Mouse (Mus musculus) small intestine, adult 2 months (tissue): ENCODE data around the gene Heyl. TPM values are rescaled to one million over a fixed set of nuclear protein-coding genes. Genes with fewer than 3 reads are reported as not detected.

Experiments used
- H3K27ac ChIP-seq: fragments of 200-500 bp; 2 replicates; pipeline ENCODE4 v1.5.1; 2012; ENCODE audit warnings: low read depth, low read length, control low read depth, inconsistent platforms; ENCODE audit not compliant: insufficient read depth
- H3K27me3 ChIP-seq: fragments of 200-500 bp; 2 replicates; pipeline ENCODE4 v1.6.1; 2012; ENCODE audit warnings: mild to moderate bottlenecking, moderate library complexity, low read length, inconsistent platforms; ENCODE audit not compliant: control insufficient read depth, insufficient read depth
- H3K36me3 ChIP-seq: fragments of 200-500 bp; 2 replicates; pipeline ENCODE4 v1.6.1; 2012; ENCODE audit warnings: mild to moderate bottlenecking, low read length, control low read depth, inconsistent platforms; ENCODE audit not compliant: control insufficient read depth, insufficient read depth
- H3K4me1 ChIP-seq: fragments of 200-500 bp; 2 replicates; pipeline ENCODE4 v1.6.1; 2012; ENCODE audit warnings: low read length, inconsistent platforms, mixed read lengths; ENCODE audit not compliant: control insufficient read depth, insufficient read depth, insufficient read length
- H3K4me3 ChIP-seq: fragments of 200-500 bp; 2 replicates; pipeline ENCODE4 v1.5.1; 2012; ENCODE audit warnings: low read depth, mild to moderate bottlenecking, control low read depth, inconsistent platforms, low read length, moderate library complexity
- CTCF ChIP-seq: fragments of 200-500 bp; IDR thresholded peaks from 2 replicates; pipeline ENCODE4 v1.5.1; 2012; ENCODE audit warnings: low read depth, mild to moderate bottlenecking, control low read depth, inconsistent platforms, low read length, moderate library complexity, mixed read lengths; ENCODE audit not compliant: insufficient replicate concordance, insufficient read length; ENCODE audit errors: extremely low read depth
- POLR2A ChIP-seq: fragments of 200-500 bp; IDR thresholded peaks from 2 replicates; pipeline ENCODE4 v1.6.1; 2012; ENCODE audit warnings: low read depth, mild to moderate bottlenecking, control low read depth, inconsistent platforms, low read length, moderate library complexity
- WGBS: fragments of 180-500 bp; shearing (Covaris S2); methylation state at CpG from one replicate; pipeline ENCODE4 v1.1.7; 2018; 5-methylcytosine and 5-hydroxymethylcytosine counted together
- polyA plus RNA-seq: library from polyadenylated mRNA; depleted of rRNA; stranded (reverse); fragments of >200 nt; gene quantifications from 2 replicates; pipeline ENCODE4 v1.2.3, GENCODE M21; 2012; rRNA removed

Heyl gene
- 1.3 TPM in 2 replicates for polyA plus RNA-seq

DNA sequence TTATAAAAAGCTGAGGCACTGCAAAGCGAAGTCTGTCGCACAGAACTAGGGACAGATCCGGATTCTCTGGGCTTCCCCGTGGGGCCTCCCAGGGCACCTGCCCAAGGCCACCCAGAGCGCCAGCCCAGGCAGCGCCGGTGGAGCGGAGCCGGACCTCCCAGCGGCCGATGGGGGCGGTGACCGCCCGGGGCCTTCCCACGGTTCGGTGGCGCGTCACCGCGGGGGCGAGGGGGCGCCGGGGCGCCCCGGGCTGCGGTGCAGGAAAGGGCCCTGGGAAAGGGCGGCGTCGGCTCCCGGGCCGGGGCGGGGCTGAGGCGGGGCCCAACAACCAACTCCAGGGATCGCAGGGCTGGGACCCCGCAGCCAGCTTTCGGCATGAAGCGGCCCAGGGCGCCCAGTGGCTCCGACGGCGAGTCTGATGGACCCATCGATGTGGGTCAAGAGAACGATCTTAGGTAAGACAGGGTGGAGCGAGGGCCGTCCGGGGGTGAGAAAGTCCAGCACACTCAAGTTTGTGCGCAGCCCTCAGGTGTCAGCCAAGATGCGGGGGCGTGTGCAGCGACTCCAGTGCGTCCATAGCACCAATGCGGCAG lies at the start of gene Heyl:
TSS of gene Heyl (plus strand) at position 65 of the 593 bp plus-strand sequence.
- H3K27ac ChIP-seq, result no peak within 1 kb of the TSS

DNA sequence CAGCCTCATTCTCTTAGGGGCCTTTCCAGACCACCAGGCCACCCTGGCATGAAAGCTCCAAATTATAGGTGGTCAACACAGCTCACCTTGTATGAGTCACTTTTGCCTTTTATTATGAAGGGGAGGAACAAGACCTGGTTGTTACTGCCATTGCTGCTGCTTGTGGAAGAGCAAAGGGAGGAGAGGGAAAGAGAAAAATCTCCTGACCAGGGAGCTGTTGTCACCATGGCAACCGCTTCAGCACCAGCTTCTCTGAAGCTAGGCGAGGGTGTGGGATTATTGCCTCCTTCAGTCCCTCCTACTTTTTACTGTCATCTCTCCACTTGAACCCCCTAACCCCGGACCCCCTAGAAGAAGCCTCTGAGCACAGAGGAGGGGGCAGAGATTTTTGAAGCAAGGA lies 48.5 kb upstream of the Heyl start:
- Histone ChIP-seq H3K27me3 (peaks cover 26% of the 10 kb centered on the region), H3K36me3 (no peaks in the 10 kb centered on the region), H3K4me3 (no peak overlapping the region), H3K4me1 (peaks cover 9% of the 10 kb centered on the region), H3K27ac (no peak overlapping the region)
- 48% methylated on average over 3 of the region's 3 CpGs for WGBS
- TF ChIP-seq CTCF (no peak), POLR2A (no peak)

More for the DNA sequence above, at the start of gene Heyl:
- Histone ChIP-seq H3K4me3 (peak within 1 kb of the TSS; percentile 52), H3K27me3 (peaks cover 8% of the 10 kb centered on the region), H3K4me1 (no peaks in the 10 kb centered on the region), H3K36me3 (no peaks in the 10 kb centered on the region)
- TF ChIP-seq CTCF (no peak), POLR2A (no peak)
- WGBS, result 3% methylated on average over 52 of the region's 52 CpGs

DNA sequence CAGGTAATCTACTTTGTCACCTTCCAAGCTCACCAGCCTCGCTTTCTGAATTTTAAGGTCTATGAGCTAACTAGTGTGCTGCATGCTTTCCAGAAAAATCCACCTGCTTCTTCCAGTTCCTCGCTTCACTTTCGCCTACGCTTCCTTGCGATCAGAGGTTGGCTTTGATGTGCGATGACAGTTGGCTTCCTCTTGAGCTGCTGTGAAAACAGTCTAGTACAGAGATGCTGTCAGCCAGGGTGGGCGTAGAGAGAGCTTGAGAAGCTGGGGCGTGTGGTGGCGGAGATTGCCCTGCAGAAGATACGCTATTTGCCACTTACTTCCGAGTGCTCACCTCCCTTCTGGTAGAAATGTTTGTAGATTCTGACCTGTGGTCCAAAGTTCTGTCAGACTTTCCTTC lies 41.0 kb upstream of the Heyl start:
- no peaks in the 10 kb centered on the region for H3K4me1 ChIP-seq
- H3K27me3 ChIP-seq, result no peaks in the 10 kb centered on the region
- no peak for TF ChIP-seq POLR2A
- TF ChIP-seq CTCF, result no peak
- H3K27ac ChIP-seq, result no peak overlapping the region
- 67% methylated on average over 11 of the region's 11 CpGs for WGBS
- H3K36me3 ChIP-seq, result no peaks in the 10 kb centered on the region
- H3K4me3 ChIP-seq, result no peak overlapping the region

DNA sequence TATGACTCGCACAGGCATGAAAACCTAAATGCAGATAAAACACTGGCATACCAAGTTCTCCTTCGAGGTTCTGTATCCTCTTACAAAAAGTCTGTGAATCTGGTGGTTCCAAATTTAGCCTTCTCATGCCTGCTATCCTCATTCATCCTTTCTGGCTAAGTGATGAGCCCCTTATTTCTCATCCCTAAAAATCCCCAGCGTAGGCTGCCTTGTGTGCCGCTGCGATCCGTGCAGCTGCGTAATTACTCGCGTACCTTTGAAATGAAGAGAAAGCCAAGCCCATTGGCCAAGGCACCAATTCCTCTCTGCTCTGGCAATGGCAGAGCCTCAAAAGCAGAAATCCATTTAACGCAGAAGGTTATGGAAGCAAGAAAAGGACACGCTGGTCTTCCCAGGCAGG lies 39.6 kb upstream of the Heyl start:
- 87% methylated on average over 11 of the region's 11 CpGs for WGBS
- no peak for TF ChIP-seq CTCF
- no peak for TF ChIP-seq POLR2A
- Histone ChIP-seq H3K27ac (no peak overlapping the region), H3K36me3 (no peaks in the 10 kb centered on the region), H3K27me3 (no peaks in the 10 kb centered on the region), H3K4me1 (no peaks in the 10 kb centered on the region), H3K4me3 (no peak overlapping the region)

DNA sequence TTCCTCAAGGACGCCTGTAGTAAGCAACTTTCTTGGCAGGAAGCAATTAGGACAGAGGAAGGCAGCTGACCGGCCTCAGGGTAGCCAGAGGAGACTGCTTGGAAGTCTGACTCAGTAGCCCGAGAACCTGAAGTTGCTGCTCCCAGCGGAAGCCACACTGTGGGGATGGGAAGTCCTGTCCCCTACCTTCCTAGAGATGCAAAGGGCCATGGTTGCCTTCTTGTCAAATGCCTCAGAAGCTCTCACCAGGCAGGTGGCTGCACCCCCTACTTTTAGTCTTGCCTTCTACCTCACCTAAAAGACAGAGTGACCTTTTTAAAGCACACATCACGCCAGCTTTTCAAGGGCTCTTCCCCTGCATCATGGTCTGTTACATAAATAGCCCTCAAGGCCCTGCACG lies 36.7 kb upstream of the Heyl start:
- no peak for TF ChIP-seq CTCF
- TF ChIP-seq POLR2A, result no peak
- no peaks in the 10 kb centered on the region for H3K36me3 ChIP-seq
- 60% methylated on average over 6 of the region's 6 CpGs for WGBS
- no peak overlapping the region for H3K27ac ChIP-seq
- H3K27me3 ChIP-seq, result peaks cover 6% of the 10 kb centered on the region
- no peak overlapping the region for H3K4me3 ChIP-seq
- no peaks in the 10 kb centered on the region; the same call in 1 of the 2 replicates for H3K4me1 ChIP-seq

DNA sequence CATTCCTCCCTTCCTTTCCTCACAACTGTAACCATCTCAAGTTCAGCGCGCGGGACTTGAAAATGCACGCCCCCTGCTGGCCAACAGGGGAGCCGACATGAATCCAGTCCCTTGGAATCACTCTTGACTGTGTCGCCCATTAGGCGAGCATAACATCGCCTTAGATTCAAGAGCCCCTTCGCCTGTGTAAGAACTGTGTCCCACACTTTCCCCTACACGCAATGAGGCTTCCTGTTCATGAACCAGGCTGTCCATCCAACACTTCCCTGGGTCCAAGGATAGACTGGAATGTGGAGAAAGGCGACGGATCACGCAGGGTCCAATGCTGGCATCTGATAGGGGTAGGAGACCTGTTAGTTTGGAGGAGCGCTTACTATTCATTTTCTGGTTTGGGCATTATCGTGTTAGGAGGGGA lies 32.6 kb upstream of the Heyl start:
- peak overlapping the region; percentile 41 for H3K4me3 ChIP-seq
- H3K4me1 ChIP-seq, result no peaks in the 10 kb centered on the region; the same call in 1 of the 2 replicates
- 6% methylated on average over 15 of the region's 15 CpGs for WGBS
- no peaks in the 10 kb centered on the region for H3K36me3 ChIP-seq
- peaks cover 12% of the 10 kb centered on the region for H3K27me3 ChIP-seq
- no peak overlapping the region for H3K27ac ChIP-seq
- TF ChIP-seq POLR2A (no peak), CTCF (peak; percentile 81; the same call in 1 of the 2 replicates)

DNA sequence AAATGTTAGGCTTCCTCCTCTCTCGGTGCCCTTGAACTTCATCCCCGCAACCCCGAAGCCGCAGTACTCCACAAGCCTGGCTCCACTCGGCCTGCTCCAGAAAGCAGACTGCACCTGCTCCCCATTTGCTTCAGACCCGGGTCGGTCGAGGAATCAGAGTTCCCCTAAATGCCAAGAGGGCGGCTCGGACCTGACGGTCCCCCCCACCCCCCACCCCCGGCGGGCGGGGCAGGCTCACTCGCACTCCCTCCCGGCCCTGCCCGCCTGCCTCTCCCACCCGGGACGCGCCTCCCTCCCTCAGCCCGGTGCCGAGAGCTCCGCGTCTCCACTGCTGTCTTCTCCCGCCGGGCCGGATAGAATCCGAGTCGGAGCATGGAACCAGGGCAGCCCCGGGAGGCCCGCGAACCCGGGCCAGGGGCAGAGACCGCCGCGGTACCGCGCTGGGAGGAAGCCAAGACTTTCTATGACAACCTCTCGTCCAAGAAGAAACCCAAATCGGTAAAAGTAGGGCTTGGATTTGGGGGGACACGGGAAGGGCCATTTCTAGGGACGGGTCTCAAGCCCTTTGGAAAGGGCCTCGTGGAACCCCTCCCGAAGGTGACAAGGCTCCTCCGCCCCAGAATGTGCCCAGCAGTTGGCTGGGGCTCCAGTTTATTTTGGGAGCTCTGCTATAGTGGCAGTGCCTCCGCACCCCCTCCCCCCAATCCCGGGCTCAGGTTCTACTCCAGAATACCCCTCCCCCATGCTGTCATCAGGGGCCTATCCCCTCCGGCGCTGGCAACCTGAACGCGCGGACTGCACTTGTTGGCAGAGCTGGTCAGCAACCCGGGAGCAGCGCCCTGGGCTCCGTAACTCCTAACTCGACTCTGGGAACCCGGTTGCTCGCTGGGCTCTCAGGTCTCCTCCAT lies 31.9 kb upstream of the Heyl start, which contains the start of gene Nt5c1a:
TSS of gene Nt5c1a (plus strand) at position 319 of the 908 bp plus-strand sequence.
- no peak within 1 kb of the TSS for H3K27ac ChIP-seq
- peak within 1 kb of the TSS; percentile 41 for H3K4me3 ChIP-seq
- peaks cover 12% of the 10 kb centered on the region for H3K27me3 ChIP-seq
- H3K36me3 ChIP-seq, result no peaks in the 10 kb centered on the region
- H3K4me1 ChIP-seq, result no peaks in the 10 kb centered on the region; the same call in 1 of the 2 replicates
- TF ChIP-seq POLR2A (no peak), CTCF (no peak)
- 2% methylated on average over 58 of the region's 58 CpGs for WGBS
